Mouse (Mus musculus) lung, postnatal 0 days (tissue): ENCODE results near the gene Eri3. TPM values are rescaled to one million over a fixed set of nuclear protein-coding genes. Genes with fewer than 3 reads are reported as not detected.

Experiments used
- ATAC-seq: fragments of 200-750 bp; cut with Nextera tagmentation; 2 replicates; pipeline ENCODE4 v1.8.0; 2017; ENCODE audit warnings: moderate library complexity
- DNase-seq: peaks from one replicate; pipeline ENCODE4 v3.0.0-alpha.2; 2016; ENCODE audit warnings: low spot score
- H3K27ac ChIP-seq: fragments of 300-500 bp; sonication (generic); 2 replicates; pipeline ENCODE4 v1.5.1; 2014; ENCODE audit warnings: antibody characterized with exemption, mild to moderate bottlenecking, low read length, mixed read lengths
- H3K27me3 ChIP-seq: fragments of 300-500 bp; sonication (generic); replicated peaks from 2 replicates; pipeline ENCODE4 v1.6.1; 2014; ENCODE audit warnings: low read length, mixed read lengths; ENCODE audit not compliant: insufficient read depth
- H3K36me3 ChIP-seq: fragments of 300-500 bp; sonication (generic); 2 replicates; pipeline ENCODE4 v1.6.1; 2014; ENCODE audit warnings: low read length, mixed read lengths; ENCODE audit not compliant: insufficient read depth
- H3K4me1 ChIP-seq: fragments of 300-500 bp; sonication (generic); 2 replicates; pipeline ENCODE4 v1.6.1; 2014; ENCODE audit warnings: antibody characterized with exemption, low read depth, low read length, mixed read lengths; ENCODE audit not compliant: insufficient read depth
- H3K4me2 ChIP-seq: fragments of 300-500 bp; sonication (generic); replicated peaks from 2 replicates; pipeline ENCODE4 v1.6.1; 2014; ENCODE audit warnings: low read depth, mild to moderate bottlenecking, low read length, moderate library complexity, mixed read lengths
- H3K4me3 ChIP-seq: fragments of 300-500 bp; sonication (generic); 2 replicates; pipeline ENCODE4 v1.5.1; 2014; ENCODE audit warnings: low read depth, low read length
- H3K9ac ChIP-seq: fragments of 300-500 bp; sonication (generic); replicated peaks from 2 replicates; pipeline ENCODE4 v1.6.1; 2014; ENCODE audit warnings: low read depth, mild to moderate bottlenecking
- H3K9me3 ChIP-seq: fragments of 300-500 bp; sonication (generic); 2 replicates; pipeline ENCODE4 v1.6.1; 2016; ENCODE audit warnings: low read length, mixed read lengths
- CTCF ChIP-seq: IDR thresholded peaks from 2 replicates; pipeline ENCODE4 v1.5.1; 2016; ENCODE audit warnings: antibody characterized with exemption, mild to moderate bottlenecking
- EP300 ChIP-seq: IDR thresholded peaks from 2 replicates; pipeline ENCODE4 v1.6.1; 2016; ENCODE audit warnings: antibody characterized with exemption, mild to moderate bottlenecking, control low read depth
- whole genome bisulfite sequencing: fragments of 180-500 bp; shearing (Covaris S2); extraction: QIAGEN DNeasy Blood & Tissue Kit; methylation state at CpG from one replicate; pipeline ENCODE4 v1.1.7; 2014; 5-methylcytosine and 5-hydroxymethylcytosine counted together
- polyA plus RNA-seq: library from polyadenylated mRNA; unstranded; fragments of >200 nt; fragmentation: Nextera tagmentation; extraction: Ambion mirVana; gene quantifications from 2 replicates; pipeline ENCODE4 v1.2.1, GENCODE M21; 2015

Eri3 gene
- polyA plus RNA-seq, 1 experiment from 2014 or later: 79.3 TPM

DNA sequence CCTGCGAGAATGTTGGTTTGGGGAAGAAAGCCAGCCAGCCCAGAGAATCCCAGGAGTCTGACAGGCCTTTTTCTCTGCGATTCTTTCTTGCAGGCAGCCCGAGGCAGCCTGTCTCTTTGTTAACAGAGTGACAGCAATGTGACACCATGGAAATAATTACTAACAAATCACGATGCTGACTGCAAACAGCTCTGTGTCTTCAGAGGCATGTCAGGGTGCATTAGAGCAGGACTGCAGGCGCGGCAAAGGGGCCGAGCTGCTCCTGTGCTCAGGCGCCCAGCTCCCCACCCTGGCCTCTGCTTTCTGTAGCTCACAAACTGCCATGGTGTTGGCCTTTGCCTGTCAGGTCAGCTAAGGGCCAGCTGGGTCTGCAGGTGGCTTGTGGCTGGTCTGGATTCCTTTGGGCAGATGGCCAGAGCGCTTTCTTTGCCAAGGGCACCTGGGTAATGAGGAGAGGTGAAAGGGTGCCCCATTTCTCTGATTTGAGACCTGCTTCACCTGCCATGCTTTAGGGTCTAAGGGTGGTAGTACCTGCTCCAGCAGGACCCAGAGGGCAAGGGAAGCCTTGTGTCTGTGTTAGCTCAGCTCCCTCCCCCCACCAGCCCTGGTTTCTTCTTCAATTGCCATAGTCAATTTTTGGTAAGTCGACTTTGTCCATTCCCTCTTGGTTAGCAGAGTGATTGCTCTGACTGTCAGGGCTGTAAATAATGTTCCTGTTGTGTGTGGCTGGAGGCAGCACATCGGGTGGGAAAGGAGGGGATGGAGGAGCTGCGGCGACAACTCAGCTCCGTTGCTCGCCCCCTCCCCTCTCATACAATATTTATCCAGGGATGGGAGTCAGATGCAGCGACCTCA is 55.2 kb downstream of the Eri3 start:
- no peaks in the 10 kb centered on the region for H3K4me1 ChIP-seq
- no peaks in the 10 kb centered on the region for H3K27me3 ChIP-seq
- no peak overlapping the region for H3K27ac ChIP-seq
- H3K9ac ChIP-seq: no peak overlapping the region
- ATAC-seq (no peak), DNase-seq (no peak)
- WGBS: 53% methylated on average over 16 of the region's 16 CpGs
- H3K4me3 ChIP-seq: no peak overlapping the region
- H3K36me3 ChIP-seq: peaks cover 5% of the 10 kb centered on the region; the same call in 1 of the 2 replicates
- no peak overlapping the region for H3K4me2 ChIP-seq
- TF ChIP-seq CTCF: no peak
- TF ChIP-seq EP300: no peak
- no peaks in the 10 kb centered on the region for H3K9me3 ChIP-seq

DNA sequence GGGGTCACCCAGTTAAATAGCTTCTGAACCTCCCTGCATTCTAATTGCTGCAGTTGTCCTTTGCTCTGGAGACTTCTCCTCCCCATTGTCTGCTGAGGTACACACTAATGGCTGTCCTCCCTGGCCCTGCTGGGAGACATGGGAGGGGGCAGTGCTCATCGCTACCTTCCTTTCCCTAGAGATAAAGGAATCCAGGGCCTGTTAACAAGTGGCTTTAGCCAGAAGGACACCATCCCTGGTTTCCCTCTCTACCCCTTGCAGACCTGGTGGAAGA is 55.7 kb downstream of the Eri3 start:
- no peaks in the 10 kb centered on the region for H3K27me3 ChIP-seq
- no peak overlapping the region for H3K9ac ChIP-seq
- TF ChIP-seq EP300 (no peak), CTCF (no peak)
- H3K4me1 ChIP-seq: no peaks in the 10 kb centered on the region
- H3K9me3 ChIP-seq: no peaks in the 10 kb centered on the region
- ATAC-seq (no peak), DNase-seq (no peak)
- 89% methylated on average over 1 of the region's 1 CpGs for WGBS
- H3K27ac ChIP-seq: no peak overlapping the region
- no peak overlapping the region for H3K4me2 ChIP-seq
- no peak overlapping the region for H3K4me3 ChIP-seq
- peaks cover 5% of the 10 kb centered on the region; the same call in 1 of the 2 replicates for H3K36me3 ChIP-seq

DNA sequence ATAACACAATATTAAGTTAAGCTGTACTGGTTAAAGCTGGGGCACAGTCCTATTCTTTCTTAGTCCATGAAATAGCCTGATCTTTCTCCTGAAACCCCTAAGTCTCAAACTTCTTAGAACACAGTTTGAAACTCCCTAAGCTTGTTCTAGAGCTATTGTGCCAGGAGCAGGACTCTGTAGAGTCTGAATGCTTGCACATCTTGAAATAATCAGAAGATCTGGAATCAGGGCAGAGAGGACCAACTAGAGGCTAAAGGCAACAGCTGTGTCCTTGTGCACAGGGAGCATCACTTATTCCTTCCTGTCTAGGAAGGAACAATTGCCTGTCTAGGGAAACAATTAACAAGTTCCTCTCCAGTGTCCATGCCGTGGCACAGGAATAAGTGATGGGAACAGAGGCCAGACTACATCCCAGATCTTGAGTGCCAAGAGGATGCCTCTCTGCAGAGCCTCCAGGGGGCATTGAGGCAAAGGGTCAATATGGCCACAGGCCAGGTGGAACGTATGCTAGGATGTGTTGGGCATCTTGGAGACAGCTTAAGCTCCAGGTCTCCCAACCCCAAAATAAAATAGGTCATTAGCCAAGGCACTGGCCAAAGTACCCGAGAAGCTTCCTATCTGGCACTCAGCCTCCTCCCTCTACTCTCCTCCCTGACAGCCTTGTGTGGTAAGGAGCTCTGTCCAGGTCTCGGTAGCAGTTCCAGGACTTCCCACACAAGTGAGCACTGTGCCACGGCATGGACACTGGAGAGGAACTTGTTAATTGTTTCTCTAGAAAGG is 56.9 kb downstream of the Eri3 start:
- Histone ChIP-seq H3K9ac (no peak overlapping the region), H3K9me3 (no peaks in the 10 kb centered on the region), H3K4me2 (no peak overlapping the region), H3K27ac (no peak overlapping the region), H3K4me3 (no peak overlapping the region), H3K36me3 (peaks cover 5% of the 10 kb centered on the region; the same call in 1 of the 2 replicates), H3K4me1 (no peaks in the 10 kb centered on the region), H3K27me3 (no peaks in the 10 kb centered on the region)
- no peak for DNase-seq
- no peak for TF ChIP-seq CTCF
- TF ChIP-seq EP300: no peak
- 72% methylated on average over 5 of the region's 5 CpGs for WGBS
- ATAC-seq: no peak

GRCm38 (mm10) chr4:117608265-117608664 is 58.1 kb downstream of the Eri3 start:
- no peaks in the 10 kb centered on the region for H3K9me3 ChIP-seq
- DNase-seq: no peak
- H3K36me3 ChIP-seq: peaks cover 5% of the 10 kb centered on the region; the same call in 1 of the 2 replicates
- H3K4me3 ChIP-seq: no peak overlapping the region
- no peak for TF ChIP-seq EP300
- no peak for TF ChIP-seq CTCF
- WGBS: 70% methylated on average over 9 of the region's 9 CpGs
- H3K27me3 ChIP-seq: no peaks in the 10 kb centered on the region
- H3K9ac ChIP-seq: no peak overlapping the region
- H3K4me1 ChIP-seq: no peaks in the 10 kb centered on the region
- no peak for ATAC-seq
- H3K27ac ChIP-seq: no peak overlapping the region
- no peak overlapping the region for H3K4me2 ChIP-seq

DNA sequence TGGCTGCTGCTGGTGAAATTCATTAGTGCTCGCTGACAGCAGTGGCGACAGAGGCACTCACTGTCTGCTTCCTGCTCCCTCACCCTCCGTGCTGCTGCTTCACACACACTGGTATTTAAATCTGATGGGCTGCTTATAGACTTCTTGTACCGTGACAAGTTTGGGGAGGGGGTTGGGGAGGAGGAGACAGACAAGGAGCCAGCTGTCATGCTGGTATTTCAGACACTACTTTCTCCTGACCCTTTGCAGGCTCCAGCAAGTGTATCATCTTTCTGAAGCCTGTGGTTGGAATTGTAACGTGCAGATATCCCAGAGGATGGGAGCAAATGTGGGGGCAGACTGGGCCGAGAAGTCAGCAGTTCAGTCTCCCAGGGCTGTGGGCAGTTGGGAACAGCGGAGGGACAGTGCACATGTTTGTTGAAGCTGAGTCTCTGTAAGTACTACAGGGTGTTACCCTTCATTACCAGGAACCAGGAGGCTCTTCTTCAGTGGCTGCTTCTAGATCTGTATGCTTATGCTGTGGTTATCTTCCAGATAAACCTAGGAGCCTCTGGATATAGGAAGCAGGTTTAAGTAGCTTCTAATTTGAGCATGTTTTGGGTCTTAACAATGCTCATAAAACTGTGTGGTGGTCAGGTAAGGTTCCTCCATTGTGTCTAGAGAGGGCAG is 59.3 kb downstream of the Eri3 start:
- Histone ChIP-seq H3K9me3 (no peaks in the 10 kb centered on the region), H3K36me3 (0 out of 2 replicates have a peak, but pooled peaks cover 3% of the 10 kb centered on the region), H3K4me1 (no peaks in the 10 kb centered on the region), H3K27me3 (no peaks in the 10 kb centered on the region), H3K4me3 (no peak overlapping the region), H3K27ac (no peak overlapping the region), H3K9ac (no peak overlapping the region), H3K4me2 (no peak overlapping the region)
- TF ChIP-seq CTCF: no peak
- TF ChIP-seq EP300: no peak
- WGBS: 59% methylated on average over 7 of the region's 7 CpGs
- DNase-seq (no peak), ATAC-seq (no peak)

GRCm38 (mm10) chr4:117611385-117611784 is 61.2 kb downstream of the Eri3 start:
- Histone ChIP-seq H3K27me3 (no peaks in the 10 kb centered on the region), H3K36me3 (peaks cover 9% of the 10 kb centered on the region; the same call in 1 of the 2 replicates), H3K9ac (no peak overlapping the region), H3K27ac (no peak overlapping the region), H3K4me1 (no peaks in the 10 kb centered on the region), H3K4me3 (no peak overlapping the region), H3K9me3 (no peaks in the 10 kb centered on the region), H3K4me2 (no peak overlapping the region)
- WGBS: 23% methylated on average over 4 of the region's 4 CpGs
- TF ChIP-seq EP300 (no peak), CTCF (no peak)
- no peak for DNase-seq
- ATAC-seq: no peak
